Mouse (Mus musculus): ENCODE data around the gene Slc12a4. TPM values are rescaled to one million over a fixed set of nuclear protein-coding genes. Genes with fewer than 3 reads are reported as not detected.

The Slc12a4 gene
- polyA plus RNA-seq, 1 experiment from 2014 or later: 57.6 TPM

DNA sequence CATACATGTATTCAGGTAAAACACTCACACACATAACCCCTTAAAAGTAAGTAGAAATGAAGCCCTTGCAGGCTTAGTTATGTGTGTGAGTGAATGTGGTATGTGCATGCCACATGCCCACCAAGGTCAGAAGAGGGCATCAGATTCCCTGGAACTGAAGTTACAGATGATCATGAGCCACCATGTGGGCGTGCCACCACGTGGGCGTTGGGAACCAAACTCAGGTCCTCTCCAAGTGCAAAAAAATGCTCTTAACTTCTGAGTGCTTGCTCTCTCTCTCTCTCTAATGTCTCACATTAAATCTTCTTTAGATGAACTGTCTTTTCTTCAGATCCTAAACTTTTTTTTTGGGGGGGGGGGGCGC, 27.6 kb downstream of the Slc12a4 start, which contains the start of gene Psmb10:
Psmb10 (minus strand) TSS at position 139 of the 364 bp plus-strand sequence.
- Histone ChIP-seq H3K36me3 (peaks cover 42% of the 10 kb centered on the region), H3K4me3 (peak within 1 kb of the TSS; percentile 67), H3K9ac (peak within 1 kb of the TSS; percentile 65), H3K4me1 (peaks cover 25% of the 10 kb centered on the region), H3K27me3 (no peaks in the 10 kb centered on the region), H3K9me3 (no peaks in the 10 kb centered on the region), H3K27ac (peak within 1 kb of the TSS; percentile 79), H3K4me2 (peak within 1 kb of the TSS; percentile 93)
- ATAC-seq (ENCODE audit: insufficient number of reproducible peaks, low FRiP score, low TSS enrichment, low read depth): no peak
- 18% methylated on average over 4 of the region's 4 CpGs for WGBS

DNA sequence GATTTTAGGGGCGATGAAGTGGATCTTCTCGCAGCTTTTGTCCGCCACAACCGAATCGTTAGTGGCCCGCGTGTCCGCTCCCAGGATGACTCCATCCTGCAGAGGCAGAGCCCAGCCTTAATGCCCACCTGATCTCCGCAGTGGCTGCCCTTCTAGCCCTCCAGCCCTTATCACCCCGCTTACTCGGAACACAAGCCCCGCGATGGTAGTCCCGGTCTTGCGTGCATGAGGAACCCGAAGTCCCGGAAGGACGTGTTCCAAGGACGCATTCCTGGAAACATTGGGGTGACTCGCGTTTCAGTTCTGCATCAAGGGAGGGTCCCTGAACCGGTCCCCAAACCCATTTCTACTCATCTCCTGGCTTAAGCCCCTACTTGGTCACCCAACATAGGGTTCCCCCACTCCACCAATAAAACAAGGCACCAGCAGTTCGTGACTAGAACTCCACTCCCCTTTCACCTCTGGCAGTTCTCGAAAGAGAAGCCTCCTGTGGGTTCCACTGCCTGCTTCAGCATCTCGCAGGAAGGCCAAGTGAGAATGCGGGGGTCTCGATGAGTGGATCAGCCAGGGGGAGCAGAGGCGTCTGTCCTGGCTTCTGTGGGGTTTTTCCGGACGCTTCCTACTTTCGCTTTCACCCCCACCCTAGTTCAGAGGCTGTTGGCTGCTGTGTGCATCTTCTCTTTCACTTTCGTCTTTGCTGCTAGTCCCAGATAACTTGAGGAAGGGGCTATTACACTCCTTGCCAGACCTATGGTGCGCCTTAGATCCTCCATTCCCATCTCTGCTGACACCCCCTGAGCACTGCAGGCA, 28.2 kb downstream of the Slc12a4 start:
- no peaks in the 10 kb centered on the region for H3K9me3 ChIP-seq
- H3K4me1 ChIP-seq: peaks cover 25% of the 10 kb centered on the region
- peak overlapping the region; percentile 67 for H3K4me3 ChIP-seq
- peak overlapping the region; percentile 79 for H3K27ac ChIP-seq
- peaks cover 41% of the 10 kb centered on the region for H3K36me3 ChIP-seq
- H3K9ac ChIP-seq: peak overlapping the region; percentile 65
- no peaks in the 10 kb centered on the region for H3K27me3 ChIP-seq
- ATAC-seq (ENCODE audit: insufficient number of reproducible peaks, low FRiP score, low TSS enrichment, low read depth): no peak
- peak overlapping the region; percentile 93 for H3K4me2 ChIP-seq
- under 1% methylated on average over 33 of the region's 33 CpGs for WGBS

DNA sequence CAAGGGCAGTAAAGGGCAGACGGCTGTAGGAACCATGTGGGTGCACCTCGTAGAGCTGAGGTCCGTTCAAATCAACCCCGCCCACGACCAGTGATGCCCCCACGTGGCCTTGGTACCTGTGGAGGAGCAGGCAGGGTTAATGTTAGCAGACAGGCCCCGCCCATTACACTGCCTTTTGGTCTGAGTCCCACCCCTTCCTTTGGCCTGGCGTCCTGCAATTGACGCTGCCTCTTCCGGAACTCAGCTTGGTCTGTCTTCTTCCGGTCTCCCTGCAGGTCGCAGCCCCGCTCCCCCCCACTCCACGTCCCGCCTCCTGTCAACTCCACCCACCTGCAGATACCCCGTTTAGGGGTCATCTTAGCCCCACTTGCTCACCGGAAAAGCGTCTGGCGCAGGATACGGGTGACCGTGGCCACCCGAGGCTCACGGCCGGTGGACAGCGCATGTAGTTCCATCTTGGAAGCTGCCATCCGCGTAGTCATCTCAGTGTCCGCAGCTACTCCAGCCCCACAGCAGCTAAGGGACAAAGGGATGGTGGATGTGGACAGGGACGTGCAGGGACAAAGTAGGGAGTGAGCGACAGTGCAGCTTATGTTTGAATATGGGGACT, 28.9 kb downstream of the Slc12a4 start:
- Histone ChIP-seq H3K27me3 (no peaks in the 10 kb centered on the region), H3K4me2 (peak overlapping the region; percentile 93), H3K9ac (peak overlapping the region; percentile 65), H3K4me3 (peak overlapping the region; percentile 67), H3K27ac (peak overlapping the region; percentile 79), H3K4me1 (peaks cover 25% of the 10 kb centered on the region), H3K36me3 (peaks cover 41% of the 10 kb centered on the region), H3K9me3 (no peaks in the 10 kb centered on the region)
- under 1% methylated on average over 30 of the region's 30 CpGs for WGBS
- peak; percentile 82 for ATAC-seq (ENCODE audit: insufficient number of reproducible peaks, low FRiP score, low TSS enrichment, low read depth)

DNA sequence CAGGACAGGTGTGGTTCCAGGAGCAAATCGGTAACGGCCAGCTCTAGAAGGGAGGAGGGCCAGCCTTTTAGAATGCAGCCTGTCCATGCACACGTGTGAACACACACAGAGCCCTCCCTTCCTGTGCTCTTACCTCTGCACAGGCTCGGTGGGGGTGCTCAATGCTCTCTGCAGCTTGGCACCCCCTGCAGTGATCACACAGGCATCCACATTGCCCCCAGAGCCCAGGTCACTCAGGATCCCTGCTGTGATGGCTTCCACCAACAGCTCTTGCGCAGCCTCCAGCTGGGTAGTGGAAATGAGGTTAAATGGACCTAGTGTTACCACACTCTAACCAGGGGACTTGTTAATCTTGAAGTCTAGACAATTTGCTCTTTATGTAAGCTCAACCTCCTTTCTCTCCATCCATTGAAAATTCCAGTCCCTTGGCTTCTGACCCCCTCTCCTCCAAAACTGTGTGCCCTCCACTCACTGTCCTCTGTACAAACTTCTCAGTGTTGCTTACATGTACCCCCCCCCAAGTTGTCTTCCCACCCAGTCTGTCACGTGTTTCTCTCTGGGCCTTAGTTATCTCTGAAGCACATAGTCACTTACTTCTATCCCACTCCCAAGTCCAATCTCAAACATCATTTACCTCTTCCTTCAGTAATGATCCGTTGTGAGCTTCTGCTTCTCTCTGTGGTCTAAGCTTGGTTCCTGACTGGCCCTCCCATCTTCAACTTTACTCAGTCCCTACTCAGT, 29.9 kb downstream of the Slc12a4 start:
- Histone ChIP-seq H3K4me2 (peak overlapping the region; percentile 93), H3K27me3 (no peaks in the 10 kb centered on the region), H3K36me3 (peaks cover 41% of the 10 kb centered on the region), H3K9me3 (no peaks in the 10 kb centered on the region), H3K4me1 (peaks cover 25% of the 10 kb centered on the region), H3K4me3 (peak overlapping the region; percentile 67), H3K9ac (peak overlapping the region; percentile 47; the same call in 1 of the 2 replicates), H3K27ac (peak overlapping the region; percentile 79)
- no peak for ATAC-seq (ENCODE audit: insufficient number of reproducible peaks, low FRiP score, low TSS enrichment, low read depth)
- 23% methylated on average over 7 of the region's 7 CpGs for WGBS

DNA sequence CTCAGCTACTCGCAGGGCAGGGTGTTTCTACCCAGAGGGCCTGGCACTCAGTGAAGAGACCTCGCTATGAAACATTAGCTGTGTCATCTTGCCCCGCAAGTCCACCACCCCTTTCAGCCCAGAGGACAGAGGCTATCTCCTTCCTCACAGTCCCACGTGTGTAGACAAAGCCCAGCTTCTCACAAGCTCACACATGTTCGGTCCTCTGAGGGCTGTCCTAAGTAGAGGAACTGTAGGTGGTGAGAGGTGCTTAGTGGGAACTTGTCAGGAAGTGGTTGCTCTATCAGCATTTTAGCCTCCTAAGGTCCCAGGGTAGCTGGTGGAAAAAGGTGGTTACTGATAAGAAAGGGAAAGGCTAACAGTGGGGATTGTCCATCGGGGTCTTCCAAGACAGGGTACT, 30.8 kb downstream of the Slc12a4 start:
- ATAC-seq (ENCODE audit: insufficient number of reproducible peaks, low FRiP score, low TSS enrichment, low read depth): no peak
- peaks cover 27% of the 10 kb centered on the region for H3K4me1 ChIP-seq
- H3K27me3 ChIP-seq: no peaks in the 10 kb centered on the region
- 71% methylated on average over 6 of the region's 6 CpGs for WGBS
- H3K9ac ChIP-seq: no peak overlapping the region
- 0 out of 2 replicates have a peak overlapping the region, but pooled peaks have one; percentile 79 for H3K27ac ChIP-seq
- H3K4me2 ChIP-seq: no peak overlapping the region
- H3K36me3 ChIP-seq: peaks cover 42% of the 10 kb centered on the region
- H3K9me3 ChIP-seq: no peaks in the 10 kb centered on the region
- H3K4me3 ChIP-seq: no peak overlapping the region

DNA sequence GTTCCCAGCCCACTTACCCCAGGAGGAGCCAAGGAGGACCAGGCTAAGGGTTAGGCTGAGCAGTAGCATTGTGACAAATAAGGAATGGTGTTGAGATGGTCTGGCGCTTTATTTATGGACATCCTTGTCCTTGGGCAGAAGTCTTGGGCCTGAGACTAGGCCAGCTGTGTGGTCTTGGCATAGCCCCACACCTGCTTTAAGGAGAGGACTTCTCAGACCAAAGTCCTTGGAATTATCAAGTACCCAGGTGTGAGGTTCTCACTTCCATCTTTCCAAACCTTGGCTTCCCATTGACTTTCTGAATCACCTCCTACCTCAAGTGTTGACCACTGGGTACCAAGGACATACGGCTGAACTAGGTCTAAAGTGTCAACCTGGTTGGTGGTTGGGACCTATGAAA, 32.1 kb downstream of the Slc12a4 start, which contains the start of gene Ctrl:
Ctrl (minus strand) TSS at position 101 of the 400 bp plus-strand sequence.
- 90% methylated on average over 2 of the region's 2 CpGs for WGBS
- Histone ChIP-seq H3K27ac (no peak within 1 kb of the TSS), H3K4me2 (no peak within 1 kb of the TSS), H3K4me3 (no peak within 1 kb of the TSS), H3K9me3 (no peaks in the 10 kb centered on the region), H3K36me3 (peaks cover 44% of the 10 kb centered on the region), H3K4me1 (peaks cover 26% of the 10 kb centered on the region), H3K27me3 (no peaks in the 10 kb centered on the region), H3K9ac (no peak within 1 kb of the TSS)
- no peak for ATAC-seq (ENCODE audit: insufficient number of reproducible peaks, low FRiP score, low TSS enrichment, low read depth)

DNA sequence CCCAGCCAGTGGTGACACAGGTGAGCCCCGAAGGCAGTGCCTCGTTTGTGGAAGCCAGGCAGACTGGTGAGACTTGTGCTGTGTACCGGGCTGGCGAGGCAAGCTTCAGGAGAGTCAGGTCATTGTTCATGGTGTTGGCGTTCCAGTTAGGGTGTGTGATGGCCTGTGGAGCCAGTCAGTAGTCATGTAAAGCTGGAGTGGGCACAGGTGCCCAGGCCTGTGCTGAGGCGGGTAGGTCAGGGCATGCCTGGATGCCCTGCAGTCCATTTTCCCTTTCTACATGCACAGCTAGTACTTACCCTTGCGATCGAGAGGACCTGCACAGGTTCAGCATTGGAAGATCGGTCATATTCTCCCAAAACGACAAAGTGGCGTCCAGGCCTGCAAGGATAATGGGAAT, 33.4 kb downstream of the Slc12a4 start:
- H3K4me1 ChIP-seq: peaks cover 17% of the 10 kb centered on the region
- WGBS: 87% methylated on average over 11 of the region's 11 CpGs
- no peak overlapping the region for H3K9ac ChIP-seq
- H3K27me3 ChIP-seq: no peaks in the 10 kb centered on the region
- H3K36me3 ChIP-seq: peaks cover 44% of the 10 kb centered on the region
- no peaks in the 10 kb centered on the region for H3K9me3 ChIP-seq
- H3K4me2 ChIP-seq: no peak overlapping the region
- H3K4me3 ChIP-seq: no peak overlapping the region
- H3K27ac ChIP-seq: no peak overlapping the region
- ATAC-seq (ENCODE audit: insufficient number of reproducible peaks, low FRiP score, low TSS enrichment, low read depth): no peak

DNA sequence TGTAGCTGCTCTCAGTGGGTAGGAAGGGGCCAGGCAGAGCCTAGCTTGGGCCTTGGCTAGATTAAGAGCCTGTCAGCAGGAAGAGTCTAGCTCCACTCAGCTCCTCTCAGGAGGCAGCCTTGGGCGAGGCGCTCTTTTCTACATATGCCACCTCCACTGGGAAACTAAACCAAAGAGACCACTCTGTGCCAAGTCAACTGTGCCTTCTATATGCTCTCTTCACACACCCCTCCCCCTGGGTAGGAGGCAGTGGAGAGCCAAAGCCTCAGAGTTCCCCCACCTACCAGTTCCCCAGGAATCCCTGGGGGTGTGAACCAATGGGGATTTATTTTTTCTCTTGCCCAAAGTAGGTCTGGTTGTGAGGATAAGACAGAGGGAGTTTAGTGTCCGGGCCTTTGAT, 34.6 kb downstream of the Slc12a4 start:
- Histone ChIP-seq H3K4me2 (no peak overlapping the region), H3K27ac (no peak overlapping the region), H3K36me3 (peaks cover 54% of the 10 kb centered on the region), H3K4me3 (no peak overlapping the region), H3K9ac (no peak overlapping the region), H3K9me3 (no peaks in the 10 kb centered on the region), H3K4me1 (peaks cover 11% of the 10 kb centered on the region), H3K27me3 (no peaks in the 10 kb centered on the region)
- no peak for ATAC-seq (ENCODE audit: insufficient number of reproducible peaks, low FRiP score, low TSS enrichment, low read depth)
- WGBS: 95% methylated on average over 3 of the region's 3 CpGs

DNA sequence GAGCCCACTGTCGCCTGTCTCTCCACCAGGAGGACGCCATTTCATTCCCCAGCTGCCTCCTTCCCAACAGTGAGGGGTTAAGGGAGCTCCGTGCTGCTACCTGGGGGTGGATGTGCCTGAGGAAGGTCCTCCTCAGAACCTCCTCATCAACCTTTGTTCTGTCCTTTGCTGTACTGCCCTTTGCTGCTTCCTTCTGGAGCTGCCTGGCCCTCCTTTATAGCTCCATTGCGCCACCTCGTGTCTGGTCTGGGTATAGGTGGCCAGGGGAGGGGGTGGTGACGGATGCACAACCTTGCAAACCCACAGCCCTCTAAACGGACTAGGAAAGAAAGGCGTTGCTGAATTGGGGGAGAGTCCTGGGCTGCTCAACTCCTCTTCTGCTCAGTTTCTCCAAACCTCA, 35.3 kb downstream of the Slc12a4 start:
- Histone ChIP-seq H3K27ac (no peak overlapping the region), H3K9ac (0 out of 2 replicates have a peak overlapping the region, but pooled peaks have one; percentile 7), H3K36me3 (peaks cover 56% of the 10 kb centered on the region), H3K4me3 (no peak overlapping the region), H3K4me2 (no peak overlapping the region), H3K4me1 (peaks cover 5% of the 10 kb centered on the region; the same call in 1 of the 2 replicates), H3K9me3 (no peaks in the 10 kb centered on the region), H3K27me3 (no peaks in the 10 kb centered on the region)
- ATAC-seq (ENCODE audit: insufficient number of reproducible peaks, low FRiP score, low TSS enrichment, low read depth): no peak
- 26% methylated on average over 8 of the region's 8 CpGs for WGBS

DNA sequence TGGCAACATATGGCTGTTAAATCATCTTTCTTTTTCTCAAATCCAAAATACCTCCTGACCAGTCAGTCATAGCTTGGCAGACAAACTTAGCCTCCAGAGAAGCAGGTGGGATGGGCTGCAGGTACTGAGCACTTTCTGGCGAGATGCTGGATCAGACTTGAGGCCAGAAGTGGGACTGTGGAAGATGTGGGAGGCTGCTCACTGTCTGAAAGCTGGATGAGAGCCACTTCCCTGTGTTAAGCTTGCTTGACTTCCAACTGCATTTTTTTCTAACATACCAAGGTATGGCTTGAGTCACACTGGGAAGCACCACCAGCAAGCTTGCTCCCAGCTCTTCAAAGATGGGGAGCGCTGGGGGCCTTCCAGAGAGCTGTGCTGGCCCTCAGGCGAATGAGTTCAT, 40.8 kb downstream of the Slc12a4 start:
- ATAC-seq (ENCODE audit: insufficient number of reproducible peaks, low FRiP score, low TSS enrichment, low read depth): no peak
- Histone ChIP-seq H3K36me3 (peaks cover 38% of the 10 kb centered on the region), H3K4me2 (no peak overlapping the region), H3K27me3 (no peaks in the 10 kb centered on the region), H3K4me1 (no peaks in the 10 kb centered on the region), H3K27ac (no peak overlapping the region), H3K9me3 (no peaks in the 10 kb centered on the region), H3K9ac (no peak overlapping the region), H3K4me3 (no peak overlapping the region)
- 74% methylated on average over 3 of the region's 3 CpGs for WGBS

DNA sequence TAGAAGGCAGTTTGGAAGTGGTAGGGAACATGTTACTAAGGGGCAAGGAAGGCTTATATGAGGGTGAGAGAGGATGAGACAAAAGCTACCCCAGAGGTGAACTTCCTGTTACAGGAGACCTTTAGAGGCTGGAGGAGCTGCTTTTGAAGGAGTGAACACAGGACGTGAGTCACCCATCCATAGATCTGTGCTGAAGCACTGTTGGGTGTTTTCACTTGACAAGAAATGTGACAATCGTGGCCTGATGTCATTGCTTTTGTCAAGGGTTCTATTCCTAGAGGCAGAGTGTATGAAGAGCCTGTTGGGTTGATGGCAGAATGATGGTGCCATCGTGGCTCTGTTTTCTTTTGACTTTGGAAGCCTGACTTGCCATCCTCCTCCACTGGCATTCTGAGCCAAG, 46.5 kb downstream of the Slc12a4 start:
- Histone ChIP-seq H3K4me1 (no peaks in the 10 kb centered on the region), H3K4me2 (no peak overlapping the region), H3K9me3 (no peaks in the 10 kb centered on the region), H3K9ac (no peak overlapping the region), H3K27ac (no peak overlapping the region), H3K27me3 (no peaks in the 10 kb centered on the region), H3K36me3 (peaks cover 48% of the 10 kb centered on the region), H3K4me3 (no peak overlapping the region)
- WGBS: 83% methylated on average over 3 of the region's 3 CpGs
- no peak for ATAC-seq (ENCODE audit: insufficient number of reproducible peaks, low FRiP score, low TSS enrichment, low read depth)
